Mouse (Mus musculus) liver, embryonic 14.5 days (tissue): Measurements from ENCODE around the gene Vmn2r47.
"Not testable (repeated sequence)": the region's sequence is repeated elsewhere in the genome, so short reads cannot be mapped to it uniquely, and the experiment has no call there.

Experiments used
- CTCF ChIP-seq: IDR thresholded peaks from 2 replicates; pipeline ENCODE4 v1.5.1; 2016; ENCODE audit warnings: antibody characterized with exemption, low read depth, control low read depth
- EP300 ChIP-seq: IDR thresholded peaks from 2 replicates; pipeline ENCODE4 v1.6.1; 2016; ENCODE audit warnings: antibody characterized with exemption, low read depth

DNA sequence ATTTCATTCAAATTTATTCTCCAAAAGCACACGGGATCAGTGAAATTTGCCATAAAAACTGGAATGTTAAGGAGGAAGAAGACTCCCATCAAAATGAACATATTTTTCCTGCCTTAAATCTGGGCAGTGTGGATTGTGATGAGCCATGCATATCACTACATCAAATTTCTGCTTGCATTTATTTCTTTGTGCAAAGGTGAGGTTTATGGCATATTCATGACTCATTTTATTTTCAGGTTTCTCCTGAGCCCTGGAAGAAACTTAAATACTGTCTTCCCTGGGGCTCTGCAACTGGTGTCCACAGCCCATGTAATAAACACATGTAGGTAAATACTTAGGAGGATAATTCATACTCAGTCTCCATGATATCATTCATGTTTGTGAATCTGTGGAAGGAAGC lies 70.7 kb downstream of the Vmn2r47 start, which contains the start of gene Vmn2r46:
- not testable (repeated sequence) for TF ChIP-seq CTCF, EP300
